Mouse (Mus musculus) mouse trophoblast stem cell (cell line): Measurements from ENCODE around the gene Olfr366.
"Not testable (repeated sequence)": the region's sequence is repeated elsewhere in the genome, so short reads cannot be mapped to it uniquely, and the experiment has no call there.

Experiments used
- in situ Hi-C, 2 experiments: fragments of 300-500 bp; cut with MseI, MboI; formaldehyde crosslinking; loops; 2 replicates in 1 of 2; 3 replicates in 1 of 2; pipeline ENCODE4 v1.15.1; 2025

Gene Olfr366

DNA sequence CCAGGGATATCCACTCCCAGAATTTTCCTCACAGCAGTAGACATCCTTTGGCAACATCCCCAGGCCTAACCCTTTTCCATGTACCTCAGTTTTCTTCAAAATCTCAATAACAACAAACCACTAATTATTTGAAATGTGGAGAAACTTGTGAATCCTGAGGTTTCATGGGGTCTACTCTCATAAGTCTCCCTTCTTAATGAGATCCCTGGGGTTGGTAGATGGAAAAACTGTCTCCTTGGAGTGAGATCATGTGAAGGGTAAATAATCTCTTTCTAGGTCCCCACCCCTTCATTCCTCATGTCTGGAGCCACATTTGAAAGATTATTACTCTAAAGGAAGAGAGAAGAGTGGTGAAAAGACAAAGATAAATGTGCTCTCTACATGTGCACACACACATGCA is at the start of gene Olfr366:
Gene Olfr366, plus strand, starts transcription at position 301 of the 400 bp plus-strand sequence.
- in situ Hi-C loops, result no loop called here

- in situ Hi-C loops, result no loop called here
Observed at GRCm38 (mm10) chr2:37187898-37188297, 23.5 kb upstream of the Olfr366 start, which contains the start of gene Olfr365. Gene Olfr365, plus strand, starts transcription at chr2:37188198.

- in situ Hi-C loops, result not testable (repeated sequence)
Observed at GRCm38 (mm10) chr2:37261781-37262180, 50.4 kb downstream of the Olfr366 start.
